Mouse (Mus musculus) lung, postnatal 0 days (tissue): ENCODE results near the gene Ier5l. TPM values are rescaled to one million over a fixed set of nuclear protein-coding genes. Genes with fewer than 3 reads are reported as not detected.

Source experiments
- ATAC-seq: fragments of 200-750 bp; cut with Nextera tagmentation; 2 replicates; pipeline ENCODE4 v1.8.0; 2017; ENCODE audit warnings: moderate library complexity
- DNase-seq: peaks from one replicate; pipeline ENCODE4 v3.0.0-alpha.2; 2016; ENCODE audit warnings: low spot score
- H3K27ac ChIP-seq: fragments of 300-500 bp; sonication (generic); 2 replicates; pipeline ENCODE4 v1.5.1; 2014; ENCODE audit warnings: antibody characterized with exemption, mild to moderate bottlenecking, low read length, mixed read lengths
- H3K27me3 ChIP-seq: fragments of 300-500 bp; sonication (generic); replicated peaks from 2 replicates; pipeline ENCODE4 v1.6.1; 2014; ENCODE audit warnings: low read length, mixed read lengths; ENCODE audit not compliant: insufficient read depth
- H3K36me3 ChIP-seq: fragments of 300-500 bp; sonication (generic); 2 replicates; pipeline ENCODE4 v1.6.1; 2014; ENCODE audit warnings: low read length, mixed read lengths; ENCODE audit not compliant: insufficient read depth
- H3K4me1 ChIP-seq: fragments of 300-500 bp; sonication (generic); 2 replicates; pipeline ENCODE4 v1.6.1; 2014; ENCODE audit warnings: antibody characterized with exemption, low read depth, low read length, mixed read lengths; ENCODE audit not compliant: insufficient read depth
- H3K4me2 ChIP-seq: fragments of 300-500 bp; sonication (generic); replicated peaks from 2 replicates; pipeline ENCODE4 v1.6.1; 2014; ENCODE audit warnings: low read depth, mild to moderate bottlenecking, low read length, moderate library complexity, mixed read lengths
- H3K4me3 ChIP-seq: fragments of 300-500 bp; sonication (generic); 2 replicates; pipeline ENCODE4 v1.5.1; 2014; ENCODE audit warnings: low read depth, low read length
- H3K9ac ChIP-seq: fragments of 300-500 bp; sonication (generic); replicated peaks from 2 replicates; pipeline ENCODE4 v1.6.1; 2014; ENCODE audit warnings: low read depth, mild to moderate bottlenecking
- H3K9me3 ChIP-seq: fragments of 300-500 bp; sonication (generic); 2 replicates; pipeline ENCODE4 v1.6.1; 2016; ENCODE audit warnings: low read length, mixed read lengths
- CTCF ChIP-seq: IDR thresholded peaks from 2 replicates; pipeline ENCODE4 v1.5.1; 2016; ENCODE audit warnings: antibody characterized with exemption, mild to moderate bottlenecking
- EP300 ChIP-seq: IDR thresholded peaks from 2 replicates; pipeline ENCODE4 v1.6.1; 2016; ENCODE audit warnings: antibody characterized with exemption, mild to moderate bottlenecking, control low read depth
- WGBS: fragments of 180-500 bp; shearing (Covaris S2); extraction: QIAGEN DNeasy Blood & Tissue Kit; methylation state at CpG from one replicate; pipeline ENCODE4 v1.1.7; 2014; 5-methylcytosine and 5-hydroxymethylcytosine counted together
- polyA plus RNA-seq: library from polyadenylated mRNA; unstranded; fragments of >200 nt; fragmentation: Nextera tagmentation; extraction: Ambion mirVana; gene quantifications from 2 replicates; pipeline ENCODE4 v1.2.1, GENCODE M21; 2015

The Ier5l gene
- polyA plus RNA-seq, 1 experiment from 2014 or later = 3.6 TPM

GRCm38 (mm10) chr2:30475457-30475856 lies 1.4 kb upstream of the Ier5l start:
- Histone ChIP-seq H3K4me3 (no peak overlapping the region), H3K27me3 (no peaks in the 10 kb centered on the region), H3K27ac (no peak overlapping the region), H3K4me1 (peaks cover 6% of the 10 kb centered on the region; the same call in 1 of the 2 replicates), H3K9ac (no peak overlapping the region), H3K9me3 (no peaks in the 10 kb centered on the region), H3K36me3 (no peaks in the 10 kb centered on the region), H3K4me2 (no peak overlapping the region)
- TF ChIP-seq EP300 = no peak
- TF ChIP-seq CTCF = no peak
- DNase-seq (no peak), ATAC-seq (no peak)
- WGBS = 85% methylated on average over 7 of the region's 7 CpGs

- no peaks in the 10 kb centered on the region for H3K9me3 ChIP-seq
- WGBS = 36% methylated on average over 4 of the region's 4 CpGs
- H3K27ac ChIP-seq = no peak overlapping the region
- no peak overlapping the region for H3K9ac ChIP-seq
- no peaks in the 10 kb centered on the region for H3K27me3 ChIP-seq
- H3K4me1 ChIP-seq = peaks cover 6% of the 10 kb centered on the region; the same call in 1 of the 2 replicates
- no peak for DNase-seq
- TF ChIP-seq CTCF (no peak), EP300 (no peak)
- peak overlapping the region; percentile 87; the same call in 1 of the 2 replicates for H3K4me3 ChIP-seq
- no peak for ATAC-seq
- peak overlapping the region; percentile 93 for H3K4me2 ChIP-seq
- no peaks in the 10 kb centered on the region for H3K36me3 ChIP-seq
Measured at GRCm38 (mm10) chr2:30474776-30475175, 757 bp upstream of the Ier5l start.

- peak overlapping the region; percentile 87 for H3K4me3 ChIP-seq
- peaks cover 6% of the 10 kb centered on the region; the same call in 1 of the 2 replicates for H3K4me1 ChIP-seq
- H3K27ac ChIP-seq = peak overlapping the region; percentile 99
- peak; percentile 4; the same call in 1 of the 2 replicates for ATAC-seq
- no peaks in the 10 kb centered on the region for H3K9me3 ChIP-seq
- H3K36me3 ChIP-seq = no peaks in the 10 kb centered on the region
- TF ChIP-seq EP300 = no peak
- no peak for TF ChIP-seq CTCF
- H3K27me3 ChIP-seq = no peaks in the 10 kb centered on the region
- H3K9ac ChIP-seq = peak overlapping the region; percentile 98
- H3K4me2 ChIP-seq = peak overlapping the region; percentile 93
- under 1% methylated on average over 60 of the region's 80 CpGs for WGBS
- peak; percentile 62 for DNase-seq
Measured at GRCm38 (mm10) chr2:30473431-30474031, 488 bp downstream of the Ier5l start.

GRCm38 (mm10) chr2:30472731-30473351 lies 1.2 kb downstream of the Ier5l start:
- DNase-seq (peak; percentile 48), ATAC-seq (no peak)
- Histone ChIP-seq H3K9ac (peak overlapping the region; percentile 98), H3K4me1 (peaks cover 6% of the 10 kb centered on the region; the same call in 1 of the 2 replicates), H3K4me2 (peak overlapping the region; percentile 93), H3K9me3 (no peaks in the 10 kb centered on the region), H3K4me3 (peak overlapping the region; percentile 87), H3K27me3 (no peaks in the 10 kb centered on the region), H3K36me3 (no peaks in the 10 kb centered on the region), H3K27ac (peak overlapping the region; percentile 99)
- under 1% methylated on average over 49 of the region's 60 CpGs for WGBS
- TF ChIP-seq CTCF (no peak), EP300 (no peak)

GRCm38 (mm10) chr2:30471795-30472720 lies 2.0 kb downstream of the Ier5l start:
- peak; percentile 98 for DNase-seq
- peak overlapping the region; percentile 98 for H3K9ac ChIP-seq
- H3K4me2 ChIP-seq = peak overlapping the region; percentile 93
- no peaks in the 10 kb centered on the region for H3K27me3 ChIP-seq
- H3K36me3 ChIP-seq = no peaks in the 10 kb centered on the region
- H3K27ac ChIP-seq = peak overlapping the region; percentile 99
- H3K9me3 ChIP-seq = no peaks in the 10 kb centered on the region
- H3K4me1 ChIP-seq = peaks cover 6% of the 10 kb centered on the region; the same call in 1 of the 2 replicates
- peak; percentile 74 for ATAC-seq
- TF ChIP-seq EP300 (peak; percentile 41), CTCF (no peak)
- WGBS = under 1% methylated on average over 44 of the region's 51 CpGs
- peak overlapping the region; percentile 87 for H3K4me3 ChIP-seq

- WGBS = 12% methylated on average over 8 of the region's 8 CpGs
- TF ChIP-seq CTCF (no peak), EP300 (no peak)
- H3K4me2 ChIP-seq = peak overlapping the region; percentile 94
- no peak overlapping the region for H3K9ac ChIP-seq
- no peaks in the 10 kb centered on the region for H3K36me3 ChIP-seq
- DNase-seq (peak; percentile 28), ATAC-seq (no peak)
- H3K4me1 ChIP-seq = peaks cover 6% of the 10 kb centered on the region; the same call in 1 of the 2 replicates
- H3K27ac ChIP-seq = peak overlapping the region; percentile 99
- no peaks in the 10 kb centered on the region for H3K27me3 ChIP-seq
- H3K9me3 ChIP-seq = no peaks in the 10 kb centered on the region
- 0 out of 2 replicates have a peak overlapping the region, but pooled peaks have one; percentile 87 for H3K4me3 ChIP-seq
Measured at GRCm38 (mm10) chr2:30471051-30471450, 3.0 kb downstream of the Ier5l start.
